Mouse (Mus musculus) stomach, postnatal 0 days (tissue): ENCODE data around the gene Tgfbr3.

Source experiments
- CTCF ChIP-seq: IDR thresholded peaks from 2 replicates; pipeline ENCODE4 v1.5.1; 2016; ENCODE audit warnings: antibody characterized with exemption, low read depth, mild to moderate bottlenecking, moderate library complexity
- EP300 ChIP-seq: optimal IDR thresholded peaks from 2 replicates; pipeline ENCODE3; 2016; ENCODE audit warnings: antibody characterized with exemption

DNA sequence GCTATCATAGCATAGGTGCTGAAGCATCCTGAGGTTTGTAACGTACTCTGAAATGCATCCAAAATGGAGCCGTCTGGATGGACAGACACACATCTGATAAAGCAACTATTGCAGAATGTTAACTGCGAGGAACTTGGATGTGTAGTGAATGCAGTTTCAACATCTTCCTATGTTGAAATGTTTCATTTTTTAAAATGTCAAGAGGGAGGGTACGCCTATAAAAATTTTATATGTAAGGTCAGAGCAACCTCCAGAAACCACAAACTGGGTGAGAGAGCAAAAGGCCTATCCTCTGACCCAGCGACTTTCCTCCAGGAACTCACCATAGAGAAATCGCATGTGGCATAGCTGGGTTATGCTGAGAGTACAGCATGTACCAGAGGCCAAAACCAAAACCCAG is 70.1 kb downstream of the Tgfbr3 start:
- no peak for TF ChIP-seq CTCF
- TF ChIP-seq EP300, result no peak
